Mouse (Mus musculus) frontal cortex, adult 2 months (tissue): ENCODE results near the gene Csmd2. TPM values are rescaled to one million over a fixed set of nuclear protein-coding genes. Genes with fewer than 3 reads are reported as not detected.

Experiments used
- DNase-seq, 2 experiments: peaks; one replicate each; pipeline ENCODE4 v3.0.0; 2022; ENCODE audit warnings: low spot score in 1 of 2; ENCODE audit errors: extremely low spot score in 1 of 2
- polyA plus RNA-seq: library from polyadenylated mRNA; depleted of rRNA; stranded (reverse); fragments of >200 nt; gene quantifications from 2 replicates; pipeline ENCODE4 v1.2.3, GENCODE M21; 2012

The Csmd2 gene
- polyA plus RNA-seq, 1 experiment: 35.6 TPM

DNA sequence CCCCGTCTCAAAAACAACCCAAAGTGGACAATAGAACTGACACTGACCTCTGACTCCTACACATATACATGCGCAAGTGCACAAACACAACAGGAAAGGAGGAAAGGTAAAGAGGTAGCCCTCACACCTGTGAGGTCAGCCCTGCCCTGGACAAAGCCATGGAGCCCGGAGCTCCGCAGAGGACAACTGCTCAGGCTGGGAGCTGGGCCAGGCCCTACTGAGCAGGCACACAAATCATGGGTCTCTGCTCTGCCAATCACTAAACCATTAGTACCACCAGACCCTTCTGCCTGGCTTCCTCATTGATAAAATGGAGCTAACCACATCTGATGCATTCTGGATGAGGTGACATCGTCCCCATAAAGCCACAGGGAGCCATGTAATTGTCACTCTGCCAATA is 409.0 kb downstream of the Csmd2 start:
- no peak for DNase-seq

GRCm38 (mm10) chr4:128397804-128398203 is 410.1 kb downstream of the Csmd2 start:
- DNase-seq: no peak

- peak; percentile 32 to 79 for DNase-seq
These were observed 411.3 kb downstream of the Csmd2 start for GRCm38 (mm10) chr4:128398948-128399347.

DNA sequence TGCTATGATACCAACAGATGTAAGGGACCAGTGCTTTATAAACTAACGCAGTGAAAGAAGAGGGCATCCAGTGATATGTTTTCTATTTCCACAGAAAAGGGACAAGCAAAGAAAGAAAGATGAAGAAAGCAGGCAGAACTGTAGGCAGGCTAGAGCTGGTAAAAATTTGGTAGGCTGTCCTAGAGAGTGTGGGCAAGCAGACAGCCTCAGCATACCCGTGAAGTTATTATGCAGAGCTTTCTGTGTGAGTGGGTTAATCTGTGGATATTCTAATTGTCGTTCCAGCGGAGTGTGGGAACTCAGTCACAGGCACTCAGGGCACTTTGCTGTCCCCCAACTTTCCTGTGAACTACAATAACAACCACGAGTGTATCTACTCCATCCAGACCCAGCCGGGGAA is 412.4 kb downstream of the Csmd2 start:
- DNase-seq: peak in 1 of 2 experiments; percentile 62

- DNase-seq: no peak
These were observed 413.9 kb downstream of the Csmd2 start for GRCm38 (mm10) chr4:128401591-128401990.

DNA sequence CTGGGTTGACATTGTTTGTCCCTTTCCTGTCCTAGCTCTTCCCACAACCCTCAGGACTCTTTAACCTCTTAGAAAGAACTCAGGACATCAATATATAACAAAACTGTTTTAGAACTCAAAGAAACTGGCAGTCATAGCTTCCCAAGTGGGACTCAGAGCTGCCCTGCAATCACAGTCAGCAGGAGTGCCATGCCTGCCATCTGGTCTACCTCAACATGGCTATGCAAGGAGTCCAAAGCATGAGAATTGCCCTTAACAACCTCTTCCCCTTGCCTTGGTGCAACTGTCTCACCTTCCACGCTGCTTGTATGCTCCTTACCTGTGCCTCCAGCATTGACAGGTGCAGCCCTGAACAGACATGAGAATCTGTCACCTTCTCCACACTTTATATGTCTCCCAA is 415.0 kb downstream of the Csmd2 start:
- no peak for DNase-seq

GRCm38 (mm10) chr4:128405576-128405975 is 417.9 kb downstream of the Csmd2 start:
- no peak for DNase-seq

- no peak for DNase-seq
These were observed 419.6 kb downstream of the Csmd2 start for GRCm38 (mm10) chr4:128407084-128407845.

DNA sequence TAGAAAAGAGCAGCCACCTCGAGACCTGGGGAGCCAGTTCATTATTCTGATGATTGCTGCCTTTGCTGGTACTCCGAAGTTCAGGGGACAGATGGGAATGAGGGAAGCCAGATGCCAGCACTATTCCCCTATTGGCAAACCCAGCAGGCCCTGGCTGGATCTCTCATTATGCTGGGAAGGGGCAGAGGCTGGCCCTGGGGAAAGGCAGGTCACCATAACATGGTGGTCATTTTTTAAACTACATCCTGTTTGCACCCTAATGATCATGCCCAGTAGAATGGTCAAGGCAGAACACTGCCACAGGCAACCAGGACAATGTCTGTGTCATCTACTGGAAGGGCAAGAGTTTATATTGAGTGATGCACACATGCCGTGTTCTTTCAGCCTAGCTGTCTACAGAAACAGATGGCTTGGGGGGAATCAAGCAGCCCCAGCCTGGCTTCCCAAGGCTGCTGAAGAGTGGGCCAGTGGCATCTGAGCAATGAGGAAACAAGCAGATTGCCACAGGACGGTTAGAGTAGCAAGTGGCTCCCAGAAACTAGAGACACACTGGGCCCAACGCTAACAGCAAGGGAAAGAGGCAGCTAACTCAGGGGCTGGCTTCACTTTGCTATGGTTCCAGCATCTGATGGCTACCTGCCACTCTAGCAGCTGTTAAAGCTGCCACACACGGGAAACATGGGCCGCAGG is 424.4 kb downstream of the Csmd2 start:
- no peak for DNase-seq

- DNase-seq: no peak
These were observed 427.1 kb downstream of the Csmd2 start for GRCm38 (mm10) chr4:128414741-128415140.

GRCm38 (mm10) chr4:128419988-128420617 is 432.4 kb downstream of the Csmd2 start:
- DNase-seq: no peak

DNA sequence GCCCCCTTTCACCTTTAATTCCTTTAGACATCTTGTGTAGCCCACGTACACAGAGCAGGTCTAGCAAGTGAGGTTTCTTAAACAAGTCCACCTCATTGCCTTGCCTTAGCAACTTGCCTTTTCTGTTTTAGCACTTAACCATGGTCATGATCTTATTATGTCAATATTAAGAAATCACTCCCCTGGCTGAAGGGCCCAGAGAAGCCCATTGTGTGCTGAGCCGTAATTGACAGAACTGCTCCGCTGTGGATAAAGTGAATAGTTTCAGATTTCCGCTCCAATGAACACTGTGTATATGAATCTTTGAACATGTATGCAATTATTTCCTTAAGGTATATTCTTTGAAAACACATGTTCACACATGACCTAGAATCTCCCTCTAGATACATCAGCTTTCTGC is 434.8 kb downstream of the Csmd2 start:
- no peak for DNase-seq

- DNase-seq: peak in 1 of 2 experiments; percentile 48
These were observed 437.7 kb downstream of the Csmd2 start for GRCm38 (mm10) chr4:128425339-128425738.

- no peak for DNase-seq
These were observed 439.8 kb downstream of the Csmd2 start for GRCm38 (mm10) chr4:128427261-128428030.

GRCm38 (mm10) chr4:128428303-128429107 is 440.8 kb downstream of the Csmd2 start:
- peak; percentile 36 to 74 for DNase-seq

GRCm38 (mm10) chr4:128429591-128429990 is 441.9 kb downstream of the Csmd2 start:
- DNase-seq: no peak

DNA sequence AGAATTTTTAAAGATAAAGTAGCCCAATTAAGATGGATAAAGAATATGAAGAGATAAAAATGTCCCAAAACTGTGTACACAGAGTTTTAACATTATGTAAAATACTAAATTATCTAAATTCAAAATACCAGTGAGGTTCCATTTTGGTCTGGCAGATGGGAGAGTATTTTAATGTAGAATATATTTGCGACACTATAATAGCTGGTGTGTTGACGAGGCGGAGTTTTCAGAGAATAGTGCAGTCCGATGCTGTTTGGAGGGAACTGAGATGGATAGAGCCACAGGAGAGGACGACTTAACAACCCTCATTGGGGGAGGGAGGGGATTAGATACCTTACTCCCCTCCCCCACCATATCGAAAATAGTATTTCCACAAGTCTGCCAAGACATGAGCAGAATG is 452.9 kb downstream of the Csmd2 start:
- DNase-seq: no peak

GRCm38 (mm10) chr4:128441228-128441627 is 453.6 kb downstream of the Csmd2 start:
- no peak for DNase-seq

- DNase-seq: no peak
These were observed 455.1 kb downstream of the Csmd2 start for GRCm38 (mm10) chr4:128442791-128443190.
